Mouse (Mus musculus) hindbrain, embryonic 14.5 days (tissue): Measurements from ENCODE around the gene Hsf5. TPM values are rescaled to one million over a fixed set of nuclear protein-coding genes. Genes with fewer than 3 reads are reported as not detected.

Source experiments
- ATAC-seq: fragments of 200-750 bp; cut with Nextera tagmentation; 2 replicates; pipeline ENCODE4 v1.8.0; 2017; ENCODE audit warnings: moderate number of reproducible peaks, mild to moderate bottlenecking, moderate TSS enrichment, moderate library complexity; ENCODE audit not compliant: low FRiP score
- DNase-seq: peaks from one replicate; pipeline ENCODE4 v3.0.0-alpha.2; 2015; ENCODE audit warnings: low spot score
- H3K27ac ChIP-seq: fragments of 300-500 bp; sonication (generic); 2 replicates; pipeline ENCODE4 v1.5.1; 2014; ENCODE audit warnings: mild to moderate bottlenecking, moderate library complexity
- H3K27me3 ChIP-seq: fragments of 300-500 bp; sonication (generic); 2 replicates; pipeline ENCODE4 v1.6.1; 2014; ENCODE audit warnings: mild to moderate bottlenecking, low read length, mixed read lengths; ENCODE audit not compliant: control insufficient read depth, insufficient read depth
- H3K36me3 ChIP-seq: fragments of 300-500 bp; sonication (generic); replicated peaks from 2 replicates; pipeline ENCODE4 v1.6.1; 2014; ENCODE audit not compliant: control insufficient read depth, insufficient read depth
- H3K4me1 ChIP-seq: fragments of 300-500 bp; sonication (generic); replicated peaks from 2 replicates; pipeline ENCODE4 v1.6.1; 2014; ENCODE audit warnings: antibody characterized with exemption, low read length, mixed read lengths; ENCODE audit not compliant: control insufficient read depth, insufficient read depth
- H3K4me2 ChIP-seq: fragments of 300-500 bp; sonication (generic); replicated peaks from 2 replicates; pipeline ENCODE4 v1.6.1; 2014; ENCODE audit warnings: mild to moderate bottlenecking, moderate library complexity
- H3K4me3 ChIP-seq: fragments of 300-500 bp; sonication (generic); replicated peaks from 2 replicates; pipeline ENCODE4 v1.5.1; 2014; ENCODE audit warnings: mild to moderate bottlenecking, low read length
- H3K9ac ChIP-seq: fragments of 300-500 bp; sonication (generic); 2 replicates; pipeline ENCODE4 v1.6.1; 2014
- H3K9me3 ChIP-seq: fragments of 300-500 bp; sonication (generic); 2 replicates; pipeline ENCODE4 v1.6.1; 2016; ENCODE audit warnings: low read length; ENCODE audit not compliant: control insufficient read depth
- WGBS: fragments of 180-500 bp; shearing (Covaris S2); extraction: QIAGEN DNeasy Blood & Tissue Kit; methylation state at CpG from one replicate; pipeline ENCODE4 v1.1.7; 2014; 5-methylcytosine and 5-hydroxymethylcytosine counted together
- polyA plus RNA-seq: library from polyadenylated mRNA; unstranded; fragments of >200 nt; fragmentation: Nextera tagmentation; extraction: Ambion mirVana; gene quantifications from 2 replicates; pipeline ENCODE4 v1.2.1, GENCODE M21; 2014

Hsf5 gene
- polyA plus RNA-seq, 1 experiment from 2014 or later, result 0.31 TPM

GRCm38 (mm10) chr11:87589605-87590004, 27.4 kb upstream of the Hsf5 start:
- Histone ChIP-seq H3K9ac (0 out of 2 replicates have a peak overlapping the region, but pooled peaks have one; percentile 84), H3K4me2 (peak overlapping the region; percentile 76)

GRCm38 (mm10) chr11:87590841-87591525, 26.0 kb upstream of the Hsf5 start:
- Histone ChIP-seq H3K4me1 (peaks cover 20% of the 10 kb centered on the region), H3K4me2 (peak overlapping the region; percentile 76), H3K27ac (peak overlapping the region; percentile 92), H3K36me3 (no peaks in the 10 kb centered on the region), H3K4me3 (peak overlapping the region; percentile 62), H3K9ac (peak overlapping the region; percentile 84), H3K27me3 (no peaks in the 10 kb centered on the region), H3K9me3 (no peaks in the 10 kb centered on the region)
- 3% methylated on average over 25 of the region's 25 CpGs for WGBS
- ATAC-seq (no peak), DNase-seq (peak; percentile 32)

More at GRCm38 (mm10) chr11:87589605-87590004, 27.4 kb upstream of the Hsf5 start:
- DNase-seq (no peak), ATAC-seq (no peak)
- Histone ChIP-seq H3K27me3 (no peaks in the 10 kb centered on the region), H3K4me3 (no peak overlapping the region), H3K9me3 (no peaks in the 10 kb centered on the region), H3K27ac (no peak overlapping the region), H3K36me3 (no peaks in the 10 kb centered on the region), H3K4me1 (peaks cover 20% of the 10 kb centered on the region)
- 90% methylated on average over 8 of the region's 8 CpGs for WGBS

DNA sequence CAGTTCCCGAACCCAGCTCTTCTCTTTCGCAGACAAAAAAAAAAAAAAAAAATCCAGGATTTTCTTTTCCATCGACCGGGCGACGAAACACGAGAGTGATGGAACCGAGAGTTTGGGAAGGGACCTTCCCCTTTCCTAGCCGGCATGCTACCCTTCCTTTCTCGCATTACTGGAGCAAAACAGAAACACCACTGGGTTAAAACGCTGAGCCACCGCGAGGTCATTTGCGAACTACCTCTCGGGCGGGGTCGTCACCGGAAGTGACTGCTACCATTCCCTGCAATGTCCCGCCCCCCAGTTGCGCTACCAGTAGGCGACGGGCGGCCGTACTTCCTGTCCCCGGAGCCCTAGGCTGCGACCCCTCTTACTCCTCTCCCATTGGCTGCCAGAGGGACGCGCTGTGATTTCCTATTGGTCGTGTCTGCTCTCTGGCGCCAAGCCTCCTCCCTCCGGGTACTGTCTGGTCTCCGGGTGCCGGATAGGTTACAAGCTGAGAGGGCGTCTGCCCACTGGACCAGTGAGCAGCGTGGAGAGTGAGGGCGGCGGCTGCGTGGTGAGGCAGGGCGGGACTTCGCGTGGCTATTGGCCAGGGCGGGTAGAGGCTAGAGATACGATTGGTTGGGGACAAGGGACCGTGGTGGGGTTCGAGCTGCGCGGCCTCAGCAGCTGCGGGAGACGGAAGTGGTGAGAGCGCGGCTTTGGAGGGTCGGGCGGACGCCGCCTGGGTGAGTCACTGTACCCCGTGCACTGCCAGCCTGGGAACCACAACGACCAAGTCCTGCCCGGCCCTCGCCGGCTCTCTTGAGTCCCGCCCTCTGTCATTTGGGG, 25.2 kb upstream of the Hsf5 start, which contains the start of gene Mtmr4:
Gene Mtmr4, plus strand, starts transcription at position 637 of the 828 bp plus-strand sequence.
- Histone ChIP-seq H3K9ac (peak within 1 kb of the TSS; percentile 84), H3K36me3 (no peaks in the 10 kb centered on the region), H3K27ac (peak within 1 kb of the TSS; percentile 92), H3K4me2 (peak within 1 kb of the TSS; percentile 81), H3K4me3 (peak within 1 kb of the TSS; percentile 62), H3K4me1 (peaks cover 25% of the 10 kb centered on the region), H3K27me3 (no peaks in the 10 kb centered on the region), H3K9me3 (no peaks in the 10 kb centered on the region)
- under 1% methylated on average over 61 of the region's 61 CpGs for WGBS
- DNase-seq, result peak; percentile 96
- ATAC-seq, result peak; percentile 97

DNA sequence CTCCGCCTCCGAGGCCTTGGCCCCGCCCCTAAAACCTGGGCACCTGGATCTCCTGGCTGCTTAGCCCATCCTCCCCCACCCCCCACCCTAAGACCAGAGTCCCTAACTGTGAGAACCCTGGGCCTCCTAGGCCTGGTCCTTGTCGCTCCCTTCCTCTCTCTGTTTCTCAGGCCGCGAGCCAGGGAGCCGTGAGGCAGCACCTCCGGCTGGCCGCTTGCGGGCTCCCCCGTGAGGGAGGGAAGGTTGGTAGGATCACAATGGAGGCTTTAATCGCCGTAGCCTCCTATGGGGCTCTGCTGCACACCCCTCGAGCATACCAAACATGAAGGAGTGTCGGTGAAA, 24.6 kb upstream of the Hsf5 start:
- WGBS, result 0% methylated on average over 12 of the region's 15 CpGs
- Histone ChIP-seq H3K27me3 (no peaks in the 10 kb centered on the region), H3K4me2 (peak overlapping the region; percentile 81), H3K36me3 (peaks cover 3% of the 10 kb centered on the region), H3K27ac (peak overlapping the region; percentile 91), H3K4me3 (peak overlapping the region; percentile 62), H3K9ac (peak overlapping the region; percentile 68), H3K4me1 (peaks cover 31% of the 10 kb centered on the region), H3K9me3 (no peaks in the 10 kb centered on the region)
- ATAC-seq (no peak), DNase-seq (no peak)

DNA sequence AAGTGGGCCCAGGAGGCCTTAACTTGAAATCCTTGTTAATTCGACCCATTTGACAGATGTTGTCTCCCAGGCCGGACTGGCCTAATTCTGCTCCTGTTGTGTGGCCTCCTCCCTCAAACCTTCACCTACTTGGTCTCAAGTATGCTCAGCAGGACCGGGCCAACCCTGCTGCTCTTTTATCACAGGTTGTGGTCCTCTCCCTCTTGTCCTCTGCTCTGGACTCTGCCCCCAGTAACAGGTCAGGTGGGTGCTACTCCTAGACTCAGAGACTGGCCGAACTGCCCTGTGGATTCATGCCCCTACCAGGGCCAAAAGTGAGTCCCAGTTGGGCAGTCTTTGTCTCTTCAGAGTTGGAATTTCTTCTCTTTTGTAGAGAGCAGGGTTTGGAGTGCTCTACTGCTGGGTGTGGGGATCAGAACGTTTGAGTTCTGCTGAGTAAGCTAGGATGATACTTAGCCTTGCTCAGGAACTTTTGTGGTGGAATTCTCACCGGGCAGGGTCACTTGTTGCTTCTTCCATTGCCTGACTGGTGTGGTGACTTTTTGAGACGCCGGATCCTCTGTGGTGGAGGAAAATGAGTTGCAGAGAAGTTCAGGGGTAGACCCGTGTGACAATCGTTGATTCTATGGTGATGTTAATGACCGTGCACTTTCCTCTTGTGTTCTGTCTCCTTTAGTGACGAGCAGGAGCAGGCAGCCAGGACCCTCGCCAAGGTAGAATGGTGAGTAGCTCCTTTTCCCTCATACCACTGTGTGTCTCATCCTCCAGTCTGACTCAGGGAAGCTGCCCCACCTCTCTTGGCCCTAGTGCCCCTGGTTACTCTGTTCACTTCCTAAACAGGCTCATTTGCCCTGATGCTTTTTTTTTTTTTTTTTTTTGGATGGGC, 24.0 kb upstream of the Hsf5 start:
- H3K27ac ChIP-seq, result peak overlapping the region; percentile 91; the same call in 1 of the 2 replicates
- H3K4me1 ChIP-seq, result peaks cover 32% of the 10 kb centered on the region
- H3K36me3 ChIP-seq, result peaks cover 9% of the 10 kb centered on the region
- H3K4me2 ChIP-seq, result peak overlapping the region; percentile 81
- DNase-seq, result no peak
- H3K9me3 ChIP-seq, result no peaks in the 10 kb centered on the region
- ATAC-seq, result no peak
- H3K27me3 ChIP-seq, result no peaks in the 10 kb centered on the region
- H3K4me3 ChIP-seq, result peak overlapping the region; percentile 62
- WGBS, result 31% methylated on average over 13 of the region's 13 CpGs
- peak overlapping the region; percentile 68 for H3K9ac ChIP-seq

DNA sequence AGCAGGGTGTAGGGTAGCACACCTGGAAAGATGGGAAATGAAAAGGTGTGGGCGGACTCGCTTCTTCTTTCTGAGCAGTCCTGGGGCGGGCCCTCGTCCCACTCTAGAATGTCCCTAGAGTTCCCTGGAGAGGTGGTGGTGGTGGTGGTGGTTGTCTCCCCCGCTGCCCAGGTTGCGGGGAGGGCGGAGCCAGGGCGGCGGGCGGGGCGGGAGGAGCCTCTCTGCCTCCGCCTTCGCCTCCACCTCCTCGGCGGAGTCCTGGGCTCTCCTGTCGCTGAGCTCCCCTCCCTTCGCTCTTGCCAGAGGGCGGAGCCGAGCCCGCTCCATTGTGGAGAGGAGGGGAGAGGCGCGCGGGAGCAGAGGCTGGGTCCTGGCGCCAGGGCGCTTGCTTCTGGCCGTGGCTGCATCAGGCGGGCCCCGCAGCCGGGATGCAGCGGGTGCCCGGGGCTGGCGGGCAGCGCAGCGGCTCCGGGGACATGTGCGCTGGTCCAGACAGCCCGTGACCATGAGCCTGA, 21.6 kb upstream of the Hsf5 start:
- under 1% methylated on average over 24 of the region's 37 CpGs for WGBS
- no peaks in the 10 kb centered on the region for H3K27me3 ChIP-seq
- peaks cover 33% of the 10 kb centered on the region for H3K36me3 ChIP-seq
- peaks cover 25% of the 10 kb centered on the region for H3K4me1 ChIP-seq
- peak overlapping the region; percentile 92 for H3K27ac ChIP-seq
- no peaks in the 10 kb centered on the region for H3K9me3 ChIP-seq
- peak overlapping the region; percentile 88 for H3K4me2 ChIP-seq
- DNase-seq (peak; percentile 83), ATAC-seq (peak; percentile 64)
- peak overlapping the region; percentile 99 for H3K9ac ChIP-seq
- H3K4me3 ChIP-seq, result peak overlapping the region; percentile 94

DNA sequence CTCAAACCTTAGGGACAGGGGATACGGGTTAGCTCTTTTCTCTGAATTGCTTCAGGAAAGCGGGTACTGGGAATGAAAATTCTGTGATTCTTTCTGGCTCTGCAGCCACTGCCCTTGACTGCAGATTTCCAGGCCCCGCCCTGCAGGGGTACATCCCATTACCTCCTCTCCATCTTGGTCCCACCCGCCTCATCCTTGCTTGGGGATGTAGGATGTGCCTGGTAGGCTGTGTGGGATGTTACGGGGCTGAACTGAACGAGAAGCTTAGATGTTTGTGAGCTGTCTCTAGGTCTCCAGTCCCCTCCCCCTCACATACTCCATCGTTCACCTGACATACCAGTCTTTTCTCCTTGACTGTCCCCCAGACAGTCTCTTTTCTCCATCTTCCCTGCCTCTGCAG, 21.0 kb upstream of the Hsf5 start:
- Histone ChIP-seq H3K27me3 (no peaks in the 10 kb centered on the region), H3K4me3 (peak overlapping the region; percentile 94), H3K4me2 (peak overlapping the region; percentile 88), H3K9ac (peak overlapping the region; percentile 99), H3K36me3 (peaks cover 39% of the 10 kb centered on the region), H3K27ac (peak overlapping the region; percentile 92), H3K9me3 (no peaks in the 10 kb centered on the region), H3K4me1 (peaks cover 20% of the 10 kb centered on the region)
- DNase-seq (no peak), ATAC-seq (no peak)
- WGBS, result 6% methylated on average over 7 of the region's 7 CpGs

DNA sequence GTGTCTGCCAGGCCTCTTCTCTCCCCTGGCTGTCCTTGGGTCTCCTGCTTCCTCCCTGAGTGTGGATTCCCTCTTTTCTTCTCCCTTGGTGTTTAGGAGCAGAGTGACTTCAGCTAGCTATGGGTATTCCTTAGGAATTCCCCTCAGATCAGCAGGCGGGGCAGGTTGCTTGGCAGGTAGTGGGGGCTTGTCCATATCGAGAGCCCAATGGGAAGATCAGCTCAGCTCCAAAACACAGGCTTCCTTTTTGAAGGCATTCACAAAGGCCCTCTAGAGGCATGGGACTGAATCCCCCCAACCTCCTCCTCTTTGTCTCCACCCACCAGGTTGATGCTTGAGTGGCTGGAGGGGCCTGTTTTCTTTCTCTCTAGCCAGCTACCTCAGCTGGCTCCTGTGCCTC, 20.5 kb upstream of the Hsf5 start:
- Histone ChIP-seq H3K4me2 (peak overlapping the region; percentile 88), H3K36me3 (peaks cover 44% of the 10 kb centered on the region)

More for the DNA sequence above, 20.5 kb upstream of the Hsf5 start:
- ATAC-seq (no peak), DNase-seq (peak; percentile 39)
- 9% methylated on average over 2 of the region's 2 CpGs for WGBS
- peak overlapping the region; percentile 99 for H3K9ac ChIP-seq
- peaks cover 20% of the 10 kb centered on the region for H3K4me1 ChIP-seq
- H3K27ac ChIP-seq, result peak overlapping the region; percentile 92
- no peaks in the 10 kb centered on the region for H3K9me3 ChIP-seq
- H3K27me3 ChIP-seq, result no peaks in the 10 kb centered on the region
- peak overlapping the region; percentile 94 for H3K4me3 ChIP-seq
